ENCODE assay signal across 13 mouse cellular contexts in the genomic region with DNA sequence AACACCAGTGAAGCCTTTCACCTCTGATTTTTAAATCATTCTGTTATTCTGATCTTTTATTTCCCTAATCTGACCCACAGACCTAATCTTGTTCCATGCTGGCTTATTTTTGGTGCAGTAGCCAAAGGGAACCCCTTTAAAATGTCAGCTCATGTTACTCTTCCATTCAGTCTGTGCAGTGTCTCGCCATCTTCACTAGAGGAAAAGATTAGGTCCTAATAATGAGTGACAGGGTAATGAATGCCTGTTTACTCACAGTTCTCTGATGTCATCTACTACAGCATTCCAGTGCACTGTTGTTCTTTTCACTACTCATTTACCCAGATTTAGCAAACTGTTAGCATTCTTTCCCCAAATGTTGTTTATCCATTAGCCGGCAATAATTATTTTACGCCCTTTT.
DNase-seq lines count a peak whose midpoint lies in the region; ATAC-seq lines count a peak whose summit lies in the region.
"Had no signal": no experiment of that assay in that cellular context is flagged by ENCODE, and none has a peak within 500 bp of the region (broad histone marks: within the 10 kb centered on the region; RNA-seq: fewer than 3 reads in every experiment).

No protein-coding gene starts in this region.

- no peak overlapping the region for H3K27ac ChIP-seq in hindbrain, embryonic 11.5 days (ENCODE audit: low read depth, low read length)
- H3K27ac ChIP-seq in hindbrain, embryonic 10.5 days, result no peak overlapping the region
- no peak overlapping the region for H3K27ac ChIP-seq in forebrain, embryonic 13.5 days
- H3K27ac ChIP-seq in hindbrain, embryonic 13.5 days, result no peak overlapping the region
- no peak overlapping the region for H3K27ac ChIP-seq in midbrain, embryonic 16.5 days (ENCODE audit: low read length)
- H3K27ac ChIP-seq in kidney, embryonic 16.5 days (ENCODE audit: low read length), result no peak overlapping the region
- H3K27ac ChIP-seq: embryonic facial prominence, embryonic 15.5 days; heart, adult 2 months had no signal

- H3K9me3 ChIP-seq in hindbrain, embryonic 11.5 days (ENCODE audit: control insufficient read depth, low read length), result no peaks in the 10 kb centered on the region
- H3K9me3 ChIP-seq in hindbrain, embryonic 10.5 days, result no peaks in the 10 kb centered on the region
- H3K9me3 ChIP-seq in forebrain, embryonic 13.5 days (replicated peaks), result no peaks in the 10 kb centered on the region
- H3K9me3 ChIP-seq in hindbrain, embryonic 13.5 days, result no peaks in the 10 kb centered on the region
- H3K9me3 ChIP-seq in midbrain, embryonic 16.5 days (replicated peaks; ENCODE audit: control insufficient read depth, low read length, poor library complexity, severe bottlenecking), result no peaks in the 10 kb centered on the region
- no peaks in the 10 kb centered on the region for H3K9me3 ChIP-seq in kidney, embryonic 16.5 days (ENCODE audit: low read length)
- H3K9me3 ChIP-seq: embryonic facial prominence, embryonic 15.5 days had no signal

- no peak overlapping the region for H3K9ac ChIP-seq in hindbrain, embryonic 11.5 days (ENCODE audit: low read depth, low read length)
- no peak overlapping the region for H3K9ac ChIP-seq in forebrain, embryonic 13.5 days
- no peak overlapping the region for H3K9ac ChIP-seq in hindbrain, embryonic 13.5 days
- H3K9ac ChIP-seq in midbrain, embryonic 16.5 days (ENCODE audit: low read depth, low read length), result no peak overlapping the region
- no peak overlapping the region for H3K9ac ChIP-seq in kidney, embryonic 16.5 days (replicated peaks; ENCODE audit: low read length)
- H3K9ac ChIP-seq: embryonic facial prominence, embryonic 15.5 days had no signal

- H3K4me3 ChIP-seq in hindbrain, embryonic 11.5 days (ENCODE audit: low read depth, low read length), result no peak overlapping the region
- no peak overlapping the region for H3K4me3 ChIP-seq in hindbrain, embryonic 10.5 days
- no peak overlapping the region for H3K4me3 ChIP-seq in forebrain, embryonic 13.5 days
- no peak overlapping the region for H3K4me3 ChIP-seq in hindbrain, embryonic 13.5 days
- H3K4me3 ChIP-seq in midbrain, embryonic 16.5 days (ENCODE audit: low read depth, low read length), result no peak overlapping the region
- no peak overlapping the region for H3K4me3 ChIP-seq in kidney, embryonic 16.5 days (ENCODE audit: low read length)
- H3K4me3 ChIP-seq: embryonic facial prominence, embryonic 15.5 days; heart, adult 2 months had no signal

- H3K4me2 ChIP-seq in hindbrain, embryonic 11.5 days (replicated peaks; ENCODE audit: low read depth, low read length), result no peak overlapping the region
- H3K4me2 ChIP-seq in forebrain, embryonic 13.5 days, result no peak overlapping the region
- H3K4me2 ChIP-seq in hindbrain, embryonic 13.5 days, result no peak overlapping the region
- no peak overlapping the region for H3K4me2 ChIP-seq in midbrain, embryonic 16.5 days (ENCODE audit: low read length)
- H3K4me2 ChIP-seq in kidney, embryonic 16.5 days (replicated peaks; ENCODE audit: low read depth, low read length), result no peak overlapping the region
- H3K4me2 ChIP-seq: embryonic facial prominence, embryonic 15.5 days had no signal

- no peak for DNase-seq in hindbrain, embryonic 11.5 days (ENCODE audit: low spot score)
- no peak for DNase-seq in hindbrain, embryonic 10.5 days (ENCODE audit: low spot score)
- DNase-seq in left cerebral cortex, adult 18-20 months (ENCODE audit: low spot score in 2 of 2), result no peak
- DNase-seq: kidney, adult 18-20 months; kidney, postnatal 25 days; right cerebral cortex, postnatal 4 days; thymus, postnatal 25 days had no signal

- no peaks in the 10 kb centered on the region for H3K4me1 ChIP-seq in hindbrain, embryonic 11.5 days (replicated peaks; ENCODE audit: control insufficient read depth, insufficient read depth, low read length)
- peaks cover 5% of the 10 kb centered on the region; the same call in 1 of the 2 replicates for H3K4me1 ChIP-seq in hindbrain, embryonic 10.5 days (replicated peaks)
- H3K4me1 ChIP-seq in forebrain, embryonic 13.5 days, result peaks cover 4% of the 10 kb centered on the region; the same call in 1 of the 2 replicates
- peaks cover 4% of the 10 kb centered on the region for H3K4me1 ChIP-seq in hindbrain, embryonic 13.5 days (replicated peaks)
- peaks cover 2% of the 10 kb centered on the region; the same call in 1 of the 2 replicates for H3K4me1 ChIP-seq in midbrain, embryonic 16.5 days (ENCODE audit: control insufficient read depth, insufficient read depth, low read length)
- H3K4me1 ChIP-seq in kidney, embryonic 16.5 days (ENCODE audit: insufficient read depth, low read length), result no peaks in the 10 kb centered on the region
- H3K4me1 ChIP-seq: embryonic facial prominence, embryonic 15.5 days had no signal

- 70% methylated on average over 3 of the region's 3 CpGs for WGBS in hindbrain, embryonic 11.5 days
- WGBS in hindbrain, embryonic 10.5 days, result 70% methylated on average over 3 of the region's 3 CpGs
- 16% methylated on average over 3 of the region's 3 CpGs for WGBS in forebrain, embryonic 13.5 days
- 66% methylated on average over 3 of the region's 3 CpGs for WGBS in hindbrain, embryonic 13.5 days
- 31% methylated on average over 3 of the region's 3 CpGs for WGBS in midbrain, embryonic 16.5 days
- 67% methylated on average over 3 of the region's 3 CpGs for WGBS in kidney, embryonic 16.5 days

- no peaks in the 10 kb centered on the region for H3K36me3 ChIP-seq in hindbrain, embryonic 11.5 days (ENCODE audit: control insufficient read depth, insufficient read depth, low read length)
- no peaks in the 10 kb centered on the region for H3K36me3 ChIP-seq in hindbrain, embryonic 10.5 days
- H3K36me3 ChIP-seq in forebrain, embryonic 13.5 days (ENCODE audit: poor library complexity, severe bottlenecking), result no peaks in the 10 kb centered on the region
- H3K36me3 ChIP-seq in hindbrain, embryonic 13.5 days, result no peaks in the 10 kb centered on the region
- no peaks in the 10 kb centered on the region for H3K36me3 ChIP-seq in midbrain, embryonic 16.5 days (ENCODE audit: control insufficient read depth, insufficient read depth, low read length)
- no peaks in the 10 kb centered on the region for H3K36me3 ChIP-seq in kidney, embryonic 16.5 days (ENCODE audit: insufficient read depth, low read length)
- H3K36me3 ChIP-seq: embryonic facial prominence, embryonic 15.5 days had no signal

- peak; percentile 48; the same call in 1 of the 2 replicates for ATAC-seq in hindbrain, embryonic 11.5 days (ENCODE audit: low FRiP score)
- ATAC-seq in forebrain, embryonic 13.5 days, result peak; percentile 78
- peak; percentile 61; the same call in 1 of the 2 replicates for ATAC-seq in hindbrain, embryonic 13.5 days (ENCODE audit: low FRiP score)
- peak; percentile 63 for ATAC-seq in midbrain, embryonic 16.5 days
- ATAC-seq in kidney, embryonic 16.5 days (ENCODE audit: low FRiP score, low TSS enrichment), result no peak

- no peaks in the 10 kb centered on the region for H3K27me3 ChIP-seq in hindbrain, embryonic 11.5 days (ENCODE audit: control insufficient read depth, insufficient read depth, low read length)
- no peaks in the 10 kb centered on the region for H3K27me3 ChIP-seq in hindbrain, embryonic 10.5 days (ENCODE audit: insufficient read depth, poor library complexity, severe bottlenecking)
- H3K27me3 ChIP-seq in forebrain, embryonic 13.5 days, result peaks cover 17% of the 10 kb centered on the region
- H3K27me3 ChIP-seq in hindbrain, embryonic 13.5 days, result no peaks in the 10 kb centered on the region
- no peaks in the 10 kb centered on the region for H3K27me3 ChIP-seq in midbrain, embryonic 16.5 days (ENCODE audit: control insufficient read depth, insufficient read depth, low read depth, low read length)
- H3K27me3 ChIP-seq in kidney, embryonic 16.5 days (ENCODE audit: insufficient read depth, low read length), result no peaks in the 10 kb centered on the region
- H3K27me3 ChIP-seq: embryonic facial prominence, embryonic 15.5 days had no signal
